Mouse (Mus musculus): Measurements from ENCODE around the gene Slc45a1. TPM values are rescaled to one million over a fixed set of nuclear protein-coding genes. Genes with fewer than 3 reads are reported as not detected.
"Not testable (repeated sequence)": the region's sequence is repeated elsewhere in the genome, so short reads cannot be mapped to it uniquely, and the experiment has no call there.

The Slc45a1 gene
- total RNA-seq, 4 experiments from 2014 or later = 0.70 to 1.4 (median 1.2) TPM

DNA sequence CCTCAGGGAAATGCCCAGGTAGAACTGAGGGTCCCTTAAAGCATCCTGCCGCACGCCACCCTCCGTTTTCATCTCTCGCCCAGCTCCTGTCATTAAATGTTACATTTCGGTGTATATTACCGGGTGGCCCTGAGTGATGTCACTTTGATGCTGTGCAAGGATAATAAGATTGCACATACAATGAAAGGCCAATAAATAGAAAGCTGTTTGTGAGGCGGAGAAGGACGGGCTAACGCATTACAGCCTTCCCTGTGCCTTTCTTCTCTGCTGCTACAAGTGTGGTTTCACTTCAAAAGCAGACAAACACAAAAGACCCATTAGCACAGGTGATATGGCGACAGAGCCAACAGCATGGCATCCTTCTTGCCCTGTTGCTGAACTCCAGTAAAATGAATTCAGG lies 50.5 kb downstream of the Slc45a1 start:
- DNase-seq = no peak

DNA sequence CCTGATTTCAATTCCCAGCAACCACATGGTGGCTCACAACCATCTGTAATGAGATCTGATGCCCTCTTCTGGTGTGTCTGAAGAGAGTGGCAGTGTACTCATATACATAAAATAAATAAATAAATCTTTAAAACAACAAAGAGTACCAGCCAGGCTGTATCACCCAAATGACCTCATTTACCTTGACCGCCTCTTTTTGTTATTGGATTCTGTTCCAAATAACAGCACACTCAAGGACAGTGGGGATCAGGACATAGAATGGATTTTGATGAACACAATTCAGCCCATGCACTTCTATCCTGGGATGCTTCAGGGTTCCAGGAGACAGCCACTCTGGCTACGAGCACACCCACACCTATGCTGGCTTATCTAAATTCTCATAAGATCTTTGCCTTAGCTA lies 51.5 kb downstream of the Slc45a1 start:
- not testable (repeated sequence) for DNase-seq

- no peak for DNase-seq
Observed at GRCm38 (mm10) chr4:150599119-150599992, 52.6 kb downstream of the Slc45a1 start.

GRCm38 (mm10) chr4:150598686-150599085 lies 53.3 kb downstream of the Slc45a1 start:
- DNase-seq = no peak

- no peak for DNase-seq
Observed at GRCm38 (mm10) chr4:150595991-150596390, 56.0 kb downstream of the Slc45a1 start.

GRCm38 (mm10) chr4:150595071-150595470 lies 56.9 kb downstream of the Slc45a1 start:
- DNase-seq = no peak

DNA sequence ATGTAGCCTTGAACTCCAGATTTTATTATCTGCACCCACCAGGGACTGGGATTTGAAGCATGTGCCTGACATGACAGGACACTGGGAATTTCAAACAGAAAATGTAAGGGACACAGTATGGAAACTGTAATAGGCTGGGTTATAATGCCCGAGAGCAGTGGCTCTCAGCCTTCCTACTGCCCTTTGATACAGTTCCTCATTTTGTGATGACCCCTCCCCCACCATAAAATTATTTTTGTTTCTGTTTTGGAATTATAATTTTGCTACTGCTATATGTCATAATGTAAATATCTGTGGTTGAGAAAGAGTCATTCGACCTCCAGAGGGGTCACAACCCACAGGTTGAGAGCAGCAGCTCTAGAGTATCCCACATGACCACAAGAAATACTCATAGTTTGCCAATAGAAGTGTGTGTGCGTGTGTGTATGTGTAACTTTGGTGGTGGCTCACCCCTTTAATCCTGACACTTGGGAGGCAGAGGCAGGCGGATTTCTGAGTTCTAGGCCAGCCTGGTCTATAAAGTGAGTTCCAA lies 57.6 kb downstream of the Slc45a1 start:
- DNase-seq = no peak

GRCm38 (mm10) chr4:150593473-150594217 lies 58.3 kb downstream of the Slc45a1 start:
- no peak for DNase-seq

GRCm38 (mm10) chr4:150592087-150592486 lies 59.9 kb downstream of the Slc45a1 start:
- DNase-seq = no peak

DNA sequence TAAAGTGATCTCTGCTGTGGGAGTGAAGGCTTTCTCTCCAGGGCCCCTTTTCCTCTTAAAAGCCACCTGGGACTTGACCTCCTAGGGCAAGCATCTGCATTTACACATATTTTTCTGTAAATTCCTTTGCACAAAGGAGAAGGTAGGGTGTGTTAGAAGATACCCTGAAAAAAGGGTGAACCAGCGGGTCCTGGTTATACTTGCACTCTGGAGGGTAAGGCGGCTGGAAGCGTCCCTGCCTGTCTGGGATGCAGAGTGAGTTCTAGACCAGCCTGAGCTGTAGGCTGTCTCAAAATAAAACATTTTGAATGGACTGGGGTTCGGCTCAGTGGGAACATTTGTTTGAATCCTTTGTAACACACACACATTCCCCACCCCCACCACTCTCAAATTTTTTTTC lies 60.4 kb downstream of the Slc45a1 start:
- DNase-seq = no peak

DNA sequence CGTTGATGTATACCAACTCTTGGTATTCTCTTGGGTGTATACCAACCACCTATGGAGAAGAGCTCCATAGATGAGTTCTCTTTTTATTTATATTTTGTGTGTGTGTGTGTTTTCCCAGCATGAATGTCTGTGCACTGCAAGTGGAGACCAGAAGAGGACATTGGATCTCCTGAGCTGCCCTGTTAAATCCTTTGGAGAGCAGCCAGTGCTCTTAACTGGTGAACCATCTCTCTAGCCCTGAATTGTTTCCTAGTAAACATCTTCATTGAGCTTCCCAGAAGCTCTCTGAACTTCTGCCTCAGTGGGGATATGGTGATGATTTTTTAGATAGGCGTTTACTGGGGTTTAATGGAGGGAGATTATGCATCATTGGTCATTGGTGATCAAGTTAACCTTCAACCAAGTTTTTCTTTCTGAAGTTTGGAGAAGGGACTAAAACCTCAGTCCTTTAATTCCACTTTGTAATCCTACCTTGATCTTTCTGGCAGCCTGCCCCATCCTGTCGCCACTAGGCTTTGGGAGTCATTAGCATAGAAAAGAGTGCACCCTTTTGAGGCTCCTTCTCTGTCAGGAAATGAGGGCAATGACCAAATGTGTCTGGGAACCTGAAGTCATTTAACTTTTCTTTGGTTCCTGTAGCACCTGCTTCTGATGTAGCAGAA lies 61.2 kb downstream of the Slc45a1 start:
- DNase-seq = no peak

- no peak for DNase-seq
Observed at GRCm38 (mm10) chr4:150588300-150588621, 63.7 kb downstream of the Slc45a1 start.

DNA sequence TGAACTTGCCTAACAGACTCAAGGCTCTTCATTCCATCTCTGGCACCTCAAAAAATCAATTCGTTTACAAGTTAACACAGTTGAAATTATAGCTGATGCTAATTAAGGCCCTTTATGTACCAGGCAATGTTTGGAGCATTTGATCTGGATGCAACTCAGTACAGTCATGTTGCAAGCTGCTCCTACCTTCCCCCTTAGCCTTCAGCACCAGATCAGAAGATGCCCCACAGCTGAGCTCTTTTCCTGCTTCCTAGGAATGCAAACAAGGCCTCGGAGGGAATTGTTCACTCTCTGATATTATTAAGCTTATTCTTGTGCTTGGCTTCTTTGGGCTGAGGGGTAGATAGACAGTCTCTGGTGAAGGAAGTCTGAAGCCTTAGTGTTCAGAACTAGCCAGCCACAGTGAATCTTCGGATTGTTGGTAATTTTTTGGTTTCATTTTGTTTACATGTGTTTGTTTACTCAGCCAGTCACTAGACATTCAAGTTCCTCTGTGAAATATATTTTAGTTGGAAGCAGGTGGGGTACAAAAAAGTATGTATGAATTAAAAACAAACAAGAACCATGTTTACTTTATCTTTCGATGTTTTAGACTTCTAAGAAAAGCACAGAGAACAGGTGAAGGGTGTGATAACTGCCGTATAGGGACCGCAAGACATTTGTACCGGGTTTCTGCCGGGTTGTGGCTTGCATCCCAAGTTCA lies 64.2 kb downstream of the Slc45a1 start:
- DNase-seq = no peak

GRCm38 (mm10) chr4:150586275-150586674 lies 65.7 kb downstream of the Slc45a1 start:
- no peak for DNase-seq

GRCm38 (mm10) chr4:150585800-150586199 lies 66.2 kb downstream of the Slc45a1 start:
- DNase-seq = no peak

- no peak for DNase-seq
Observed at GRCm38 (mm10) chr4:150583777-150584135, 68.2 kb downstream of the Slc45a1 start.

DNA sequence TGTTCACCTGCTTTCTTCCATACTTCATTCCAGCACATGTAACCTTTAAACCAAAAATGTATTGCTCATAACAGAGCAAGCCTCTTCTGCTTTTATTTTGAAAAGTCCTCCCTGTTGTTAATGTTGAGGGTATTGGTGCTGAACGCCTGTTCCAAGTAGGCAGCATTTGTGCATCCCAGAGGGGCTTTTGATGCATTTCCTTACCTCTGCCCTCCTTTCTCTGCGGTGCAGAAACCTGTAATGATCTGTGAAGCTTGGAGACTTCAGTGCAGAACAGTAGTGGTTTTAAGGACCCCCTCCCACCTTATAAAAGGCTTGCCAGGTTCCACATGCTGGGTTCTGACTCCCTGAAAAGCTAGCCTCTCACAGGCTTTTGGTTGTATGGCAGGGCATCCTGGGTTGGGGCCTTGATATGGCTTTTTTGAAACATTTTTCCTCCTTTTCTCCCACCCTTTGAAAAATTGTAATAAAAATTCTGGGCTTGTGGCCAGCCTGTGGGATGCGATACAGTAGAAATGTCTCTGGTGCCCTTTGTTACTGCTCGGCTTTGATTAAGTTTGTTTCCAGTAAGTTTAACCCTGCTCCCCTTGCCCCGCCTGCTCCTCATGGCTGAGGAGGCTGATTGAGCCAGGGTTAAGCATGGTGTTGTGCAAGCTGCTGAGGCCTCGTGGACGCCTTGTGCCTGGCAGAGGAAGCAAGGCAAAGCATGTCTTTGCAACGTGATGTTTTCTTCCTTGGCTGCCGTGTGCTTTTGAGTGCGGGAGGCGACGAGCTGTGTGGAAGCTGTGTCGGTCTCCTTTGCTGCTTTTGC lies 68.8 kb downstream of the Slc45a1 start:
- peak; percentile 92 for DNase-seq

DNA sequence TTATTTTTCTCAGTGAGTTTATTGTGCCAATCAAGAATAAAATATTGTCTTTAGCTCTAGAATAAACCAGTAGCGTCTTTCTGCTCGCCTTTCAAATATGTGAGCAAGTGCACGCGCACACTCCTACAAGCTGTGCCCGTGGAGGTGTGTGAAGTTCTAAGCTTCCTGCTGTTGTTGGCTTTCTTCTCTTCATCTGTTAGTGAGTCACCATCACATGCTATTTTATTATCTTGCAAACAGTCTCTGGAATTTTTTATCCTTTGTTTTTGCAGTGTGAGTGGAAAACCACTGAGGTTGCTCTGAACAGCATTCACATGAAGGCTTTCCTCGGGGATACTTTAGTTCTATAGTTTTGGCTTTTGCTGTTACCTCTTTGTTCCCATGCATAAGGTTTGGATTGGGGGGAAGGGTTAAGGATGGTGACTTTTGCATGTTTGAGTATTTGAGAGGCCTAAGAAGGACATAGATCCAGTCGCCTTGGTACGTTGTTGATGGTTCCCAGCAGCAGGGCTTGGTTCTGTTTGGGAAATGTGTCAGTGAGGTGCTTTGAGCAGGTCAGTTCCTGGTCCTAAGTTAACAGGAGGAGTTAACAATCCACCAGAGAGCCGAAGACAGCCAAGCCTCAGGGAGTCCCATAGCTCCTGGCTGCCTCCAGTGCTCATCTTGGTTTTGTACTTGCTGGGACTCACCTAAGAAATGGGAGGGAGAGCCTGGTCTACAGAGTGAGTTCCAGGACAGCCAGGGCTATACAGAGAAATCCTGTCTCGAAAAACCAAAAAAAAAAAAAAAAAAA lies 69.8 kb downstream of the Slc45a1 start:
- DNase-seq = no peak
